Mouse (Mus musculus) MEL (cell line): Measurements from ENCODE around the gene D430041D05Rik.

ENCODE experiments used
- CTCF ChIP-seq, 3 experiments: IDR thresholded peaks in 2 of 3; conservative IDR thresholded peaks in 1 of 3; 2 replicates each; pipeline ENCODE4 v1.5.1; 2011 to 2012; ENCODE audit warnings: low read length in 3 of 3, low read depth in 2 of 3, mild to moderate bottlenecking in 2 of 3, improper control_type of control experiment in 1 of 3, inconsistent platforms in 1 of 3, mixed read lengths in 1 of 3, moderate library complexity in 1 of 3; ENCODE audit not compliant: control insufficient read depth in 1 of 3, insufficient read depth in 1 of 3, poor library complexity in 1 of 3, severe bottlenecking in 1 of 3
- E2F4 ChIP-seq: IDR thresholded peaks from 2 replicates; pipeline ENCODE4 v1.6.1; 2011; ENCODE audit warnings: low read depth, low read length, improper control_type of control experiment, borderline replicate concordance
- ETS1 ChIP-seq: IDR thresholded peaks from 2 replicates; pipeline ENCODE4 v1.6.1; 2012; ENCODE audit warnings: low read depth, mild to moderate bottlenecking, inconsistent platforms, low read length, improper control_type of control experiment, moderate library complexity
- JUND ChIP-seq: IDR thresholded peaks from 2 replicates; pipeline ENCODE4 v1.6.1; 2011; ENCODE audit warnings: low read depth, mild to moderate bottlenecking, improper control_type of control experiment, low read length
- MAFK ChIP-seq: IDR thresholded peaks from 2 replicates; pipeline ENCODE4 v1.6.1; 2011; ENCODE audit warnings: low read depth, mild to moderate bottlenecking, low read length, improper control_type of control experiment, borderline replicate concordance
- MAX ChIP-seq: IDR thresholded peaks from 2 replicates; pipeline ENCODE4 v1.6.1; 2011; ENCODE audit warnings: low read length, improper control_type of control experiment
- MEF2A ChIP-seq: IDR thresholded peaks from 2 replicates; pipeline ENCODE4 v1.6.1; 2014; ENCODE audit warnings: low read depth, mild to moderate bottlenecking, inconsistent platforms, low read length, improper control_type of control experiment; ENCODE audit not compliant: poor library complexity, insufficient replicate concordance, severe bottlenecking; ENCODE audit errors: extremely low read depth
- POLR2A ChIP-seq, 2 experiments: IDR thresholded peaks; 2 replicates each; pipeline ENCODE4 v1.6.1; 2011 to 2012; ENCODE audit warnings: low read length in 2 of 2, mild to moderate bottlenecking in 2 of 2, control low read depth in 1 of 2, improper control_type of control experiment in 1 of 2, low read depth in 1 of 2, moderate library complexity in 1 of 2; ENCODE audit not compliant: control insufficient read depth in 1 of 2, insufficient read depth in 1 of 2, poor library complexity in 1 of 2
- RCOR1 ChIP-seq: IDR thresholded peaks from 2 replicates; pipeline ENCODE4 v1.6.1; 2012; ENCODE audit warnings: low read depth, mild to moderate bottlenecking, inconsistent platforms, low read length, improper control_type of control experiment
- SIN3A ChIP-seq: IDR thresholded peaks from 2 replicates; pipeline ENCODE4 v1.6.1; 2012; ENCODE audit warnings: low read length, improper control_type of control experiment, inconsistent platforms
- SMC3 ChIP-seq: IDR thresholded peaks from 2 replicates; pipeline ENCODE4 v1.6.1; 2011; ENCODE audit warnings: low read depth, low read length, improper control_type of control experiment
- ZNF384 ChIP-seq: IDR thresholded peaks from 2 replicates; pipeline ENCODE4 v1.6.1; 2012; ENCODE audit warnings: low read depth, mild to moderate bottlenecking, inconsistent platforms, low read length, improper control_type of control experiment

DNA sequence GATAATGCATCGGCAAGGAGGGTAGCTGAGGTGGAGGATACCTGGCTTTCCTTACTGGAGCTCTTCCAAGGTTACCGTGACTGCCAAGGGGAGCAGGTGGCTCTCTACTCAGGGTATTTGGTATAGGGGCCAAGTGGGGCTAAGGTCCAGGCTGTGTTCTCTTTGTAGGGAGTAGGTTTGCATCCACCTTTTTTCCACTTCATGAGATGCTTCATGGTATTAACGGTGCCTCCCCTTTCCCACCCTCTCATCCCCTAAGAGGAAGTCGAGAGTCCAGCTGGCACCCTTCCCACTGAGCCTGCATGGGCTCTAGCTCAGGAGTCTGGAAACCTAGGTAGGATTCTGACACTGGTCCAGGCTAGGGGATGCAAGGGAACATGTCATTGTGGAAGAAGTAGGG, 257.5 kb downstream of the D430041D05Rik start:
- no peak for TF ChIP-seq POLR2A (IDR thresholded peaks at IDR 0.05; ENCODE audit: control insufficient read depth in 1 of 2, insufficient read depth in 1 of 2, low read depth in 1 of 2, low read length in 2 of 2, poor library complexity in 1 of 2)
- TF ChIP-seq CTCF (IDR thresholded peaks at IDR 0.05 in 2 of 3, conservative IDR thresholded peaks at IDR 0.05 in 1 of 3; ENCODE audit: control insufficient read depth in 1 of 3, insufficient read depth in 1 of 3, low read depth in 2 of 3, low read length in 3 of 3, poor library complexity in 1 of 3, severe bottlenecking in 1 of 3) = no peak
- no peak for TF ChIP-seq E2F4
- no peak for TF ChIP-seq RCOR1
- no peak for TF ChIP-seq SMC3
- no peak for TF ChIP-seq SIN3A
- no peak for TF ChIP-seq MAX
- no peak for TF ChIP-seq MAFK
- no peak for TF ChIP-seq ZNF384
- TF ChIP-seq JUND = no peak
- no peak for TF ChIP-seq ETS1
- no peak for TF ChIP-seq MEF2A
